Mouse (Mus musculus): ENCODE data around the gene Ttpal.

GRCm38 (mm10) chr2:163558548-163558947 is 43.6 kb upstream of the Ttpal start:
- no peak for TF ChIP-seq CTCF (IDR thresholded peaks at IDR 0.05; ENCODE audit: borderline replicate concordance, insufficient read depth, low read length)
- TF ChIP-seq POLR2A (IDR thresholded peaks at IDR 0.05; ENCODE audit: low read depth, low read length): no peak

Data from embryonic fibroblast, embryonic 13.5 days (primary cell).